ENCODE assay signal across 8 mouse cellular contexts in the genomic region with DNA sequence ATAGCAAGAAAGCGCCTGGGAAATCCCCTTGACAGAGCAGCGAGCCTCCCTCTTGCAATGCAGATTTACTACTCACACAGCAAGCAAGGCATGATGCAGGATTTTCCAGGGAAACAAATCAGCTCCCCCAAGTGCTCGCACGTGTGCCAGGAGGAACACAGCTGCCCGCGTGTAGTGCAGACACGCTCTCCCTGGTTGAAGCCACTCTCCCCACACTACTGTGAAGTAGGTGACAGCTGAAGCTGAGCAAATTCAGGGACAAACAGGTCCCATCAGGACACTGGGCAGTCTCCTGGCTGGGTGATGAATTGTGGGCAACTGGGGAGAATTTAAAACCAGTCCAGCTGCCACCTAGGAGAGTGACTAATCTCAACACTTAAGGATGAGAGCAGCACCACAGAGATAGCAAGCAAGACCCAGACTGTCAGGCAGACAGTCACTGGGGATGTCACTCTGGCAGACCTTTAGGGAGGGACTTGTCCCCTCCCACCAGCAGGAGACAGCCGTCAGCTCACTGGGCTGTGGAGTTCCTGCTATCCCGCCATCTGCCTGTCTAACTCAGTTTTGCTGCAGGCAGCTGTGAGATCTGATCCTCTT. TPM values are rescaled to one million over a fixed set of nuclear protein-coding genes. Genes with fewer than 3 reads are reported as not detected.
DNase-seq lines count a peak whose midpoint lies in the region; ATAC-seq and TF ChIP-seq lines count a peak whose summit lies in the region.

No protein-coding gene starts in this region.

- no peak for TF ChIP-seq CTCF in liver, postnatal 0 days (IDR thresholded peaks at IDR 0.05; ENCODE audit: low read depth)

- DNase-seq in left cerebral cortex, adult 18-20 months (ENCODE audit: low spot score in 2 of 2) = peak; percentile 7 to 13
- DNase-seq in left cerebral cortex, adult 11 months (ENCODE audit: low spot score) = no peak
- no peak for DNase-seq in forebrain, embryonic 11.5 days (ENCODE audit: low spot score)
- peak; percentile 33 for DNase-seq in limb, embryonic 10.5 days (ENCODE audit: low spot score)
- peak; percentile 43 for DNase-seq in right cerebral cortex, postnatal 25 days
- DNase-seq in gastrocnemius, adult 18-20 months (ENCODE audit: low spot score) = no peak
- no peak for DNase-seq in ovary, postnatal 14 days (ENCODE audit: low spot score)
- DNase-seq in liver, postnatal 0 days = no peak

- no peaks in the 10 kb centered on the region for H3K9me3 ChIP-seq in forebrain, embryonic 11.5 days (ENCODE audit: control insufficient read depth, low read length)
- no peaks in the 10 kb centered on the region for H3K9me3 ChIP-seq in limb, embryonic 10.5 days (replicated peaks)
- no peaks in the 10 kb centered on the region for H3K9me3 ChIP-seq in liver, postnatal 0 days (ENCODE audit: low read length)

- no peak overlapping the region for H3K4me3 ChIP-seq in forebrain, embryonic 11.5 days (ENCODE audit: low read depth, low read length)
- H3K4me3 ChIP-seq in limb, embryonic 10.5 days = no peak overlapping the region
- H3K4me3 ChIP-seq in liver, postnatal 0 days (ENCODE audit: low read depth, low read length) = no peak overlapping the region

- H3K36me3 ChIP-seq in forebrain, embryonic 11.5 days (ENCODE audit: control insufficient read depth, insufficient read depth, low read length) = no peaks in the 10 kb centered on the region
- no peaks in the 10 kb centered on the region for H3K36me3 ChIP-seq in limb, embryonic 10.5 days
- no peaks in the 10 kb centered on the region for H3K36me3 ChIP-seq in liver, postnatal 0 days (replicated peaks; ENCODE audit: insufficient read depth, low read length)

- WGBS in forebrain, embryonic 11.5 days = 6% methylated on average over 9 of the region's 9 CpGs
- 6% methylated on average over 9 of the region's 9 CpGs for WGBS in limb, embryonic 10.5 days
- WGBS in liver, postnatal 0 days (ENCODE audit: insufficient replicate concordance) = 24% methylated on average over 9 of the region's 9 CpGs

- H3K27me3 ChIP-seq in forebrain, embryonic 11.5 days (ENCODE audit: control insufficient read depth, insufficient read depth, low read length) = no peaks in the 10 kb centered on the region
- H3K27me3 ChIP-seq in limb, embryonic 10.5 days (ENCODE audit: low read depth, poor library complexity, severe bottlenecking) = peaks cover 29% of the 10 kb centered on the region
- H3K27me3 ChIP-seq in liver, postnatal 0 days (ENCODE audit: insufficient read depth, low read length) = peaks cover 10% of the 10 kb centered on the region

- no peak for TF ChIP-seq EP300 in liver, postnatal 0 days (IDR thresholded peaks at IDR 0.05; ENCODE audit: low read depth)

- peaks cover 13% of the 10 kb centered on the region for H3K4me1 ChIP-seq in forebrain, embryonic 11.5 days (replicated peaks; ENCODE audit: control insufficient read depth, insufficient read depth, low read length)
- peaks cover 46% of the 10 kb centered on the region for H3K4me1 ChIP-seq in limb, embryonic 10.5 days
- no peaks in the 10 kb centered on the region for H3K4me1 ChIP-seq in liver, postnatal 0 days (ENCODE audit: insufficient read depth)

- peak overlapping the region; percentile 32; the same call in 1 of the 2 replicates for H3K27ac ChIP-seq in forebrain, embryonic 11.5 days (ENCODE audit: low read depth, low read length)
- no peak overlapping the region for H3K27ac ChIP-seq in limb, embryonic 10.5 days
- H3K27ac ChIP-seq in liver, postnatal 0 days (ENCODE audit: low read depth) = no peak overlapping the region

- 0 out of 2 replicates have a peak overlapping the region, but pooled peaks have one; percentile 12 for H3K4me2 ChIP-seq in forebrain, embryonic 11.5 days (ENCODE audit: low read depth, low read length, severe bottlenecking)
- H3K4me2 ChIP-seq in liver, postnatal 0 days (ENCODE audit: low read depth, low read length) = no peak overlapping the region

- ATAC-seq in forebrain, embryonic 11.5 days (replicated peaks; ENCODE audit: low FRiP score) = peak; percentile 51
- ATAC-seq in liver, postnatal 0 days = no peak

- peak overlapping the region; percentile 33; the same call in 1 of the 2 replicates for H3K9ac ChIP-seq in forebrain, embryonic 11.5 days (ENCODE audit: low read length)
- no peak overlapping the region for H3K9ac ChIP-seq in liver, postnatal 0 days (replicated peaks)

RNA-seq across cellular contexts. Expression of gene St8sia2, which starts 6.6 kb away (rescaled TPM):
- total RNA-seq in left cerebral cortex, adult 18-20 months (2021) = 1 to 10 TPM in 1 of 2 experiments, under 1 TPM in 1; 0.94 to 1.3 TPM
- polyA plus RNA-seq in forebrain, embryonic 11.5 days (2014; fragmentation: Nextera tagmentation; extraction: Ambion mirVana) = 35.8 and 42.0 TPM in 2 replicates
- 7.8 and 13.3 TPM in 2 replicates for polyA plus RNA-seq in limb, embryonic 10.5 days (2016; fragmentation: Nextera tagmentation; extraction: Ambion mirVana)
- total RNA-seq in gastrocnemius, adult 18-20 months (2021) = under 1 TPM; 0.09 to 0.24 TPM
- polyA plus RNA-seq in liver, postnatal 0 days (2015; fragmentation: Nextera tagmentation; extraction: Ambion mirVana) = not detected in 2 replicates

Comparison
In these comparisons a context has a peak if more than half of its experiments do, and no peak if none do; other contexts are left out.
1. DNase-seq: peak in left cerebral cortex, adult 18-20 months (2 of 2), limb, embryonic 10.5 days (single experiment) and right cerebral cortex, postnatal 25 days (single experiment); none in left cerebral cortex, adult 11 months (single experiment), forebrain, embryonic 11.5 days (single experiment), gastrocnemius, adult 18-20 months (single experiment), ovary, postnatal 14 days (single experiment) and liver, postnatal 0 days (single experiment).